Mouse (Mus musculus) forebrain, embryonic 11.5 days (tissue): ENCODE results near the gene Zfp592. TPM values are rescaled to one million over a fixed set of nuclear protein-coding genes. Genes with fewer than 3 reads are reported as not detected.

Experiments used
- ATAC-seq: fragments of 200-750 bp; cut with Nextera tagmentation; replicated peaks from 2 replicates; pipeline ENCODE4 v1.8.0; 2017; ENCODE audit warnings: moderate TSS enrichment; ENCODE audit not compliant: low FRiP score
- DNase-seq: peaks from one replicate; pipeline ENCODE4 v3.0.0-alpha.2; 2017; ENCODE audit warnings: low spot score
- H3K27ac ChIP-seq: fragments of 300-500 bp; sonication (generic); 2 replicates; pipeline ENCODE4 v1.5.1; 2014; ENCODE audit warnings: low read depth, low read length
- H3K27me3 ChIP-seq: fragments of 300-500 bp; sonication (generic); 2 replicates; pipeline ENCODE4 v1.6.1; 2014; ENCODE audit warnings: mild to moderate bottlenecking, low read length, mixed read lengths; ENCODE audit not compliant: control insufficient read depth, insufficient read depth
- H3K36me3 ChIP-seq: fragments of 300-500 bp; sonication (generic); 2 replicates; pipeline ENCODE4 v1.6.1; 2014; ENCODE audit warnings: mild to moderate bottlenecking, low read length, moderate library complexity, mixed read lengths; ENCODE audit not compliant: control insufficient read depth, insufficient read depth
- H3K4me1 ChIP-seq: fragments of 300-500 bp; sonication (generic); replicated peaks from 2 replicates; pipeline ENCODE4 v1.6.1; 2014; ENCODE audit warnings: low read length, mixed read lengths; ENCODE audit not compliant: control insufficient read depth, insufficient read depth
- H3K4me2 ChIP-seq: fragments of 300-500 bp; sonication (generic); 2 replicates; pipeline ENCODE4 v1.6.1; 2014; ENCODE audit warnings: low read depth, mild to moderate bottlenecking, low read length, moderate library complexity, mixed read lengths; ENCODE audit not compliant: severe bottlenecking
- H3K4me3 ChIP-seq: fragments of 300-500 bp; sonication (generic); 2 replicates; pipeline ENCODE4 v1.5.1; 2014; ENCODE audit warnings: low read depth, low read length
- H3K9ac ChIP-seq: fragments of 300-500 bp; sonication (generic); 2 replicates; pipeline ENCODE4 v1.6.1; 2014; ENCODE audit warnings: low read length
- H3K9me3 ChIP-seq: fragments of 300-500 bp; sonication (generic); 2 replicates; pipeline ENCODE4 v1.6.1; 2016; ENCODE audit warnings: low read length, mixed read lengths; ENCODE audit not compliant: control insufficient read depth
- whole genome bisulfite sequencing: fragments of 180-500 bp; shearing (Covaris S2); extraction: QIAGEN DNeasy Blood & Tissue Kit; methylation state at CpG from one replicate; pipeline ENCODE4 v1.1.7; 2014; 5-methylcytosine and 5-hydroxymethylcytosine counted together
- polyA plus RNA-seq: library from polyadenylated mRNA; unstranded; fragments of >200 nt; fragmentation: Nextera tagmentation; extraction: Ambion mirVana; gene quantifications from 2 replicates; pipeline ENCODE4 v1.2.1, GENCODE M21; 2014

The Zfp592 gene
- polyA plus RNA-seq, 1 experiment from 2014 or later = 15.9 TPM

DNA sequence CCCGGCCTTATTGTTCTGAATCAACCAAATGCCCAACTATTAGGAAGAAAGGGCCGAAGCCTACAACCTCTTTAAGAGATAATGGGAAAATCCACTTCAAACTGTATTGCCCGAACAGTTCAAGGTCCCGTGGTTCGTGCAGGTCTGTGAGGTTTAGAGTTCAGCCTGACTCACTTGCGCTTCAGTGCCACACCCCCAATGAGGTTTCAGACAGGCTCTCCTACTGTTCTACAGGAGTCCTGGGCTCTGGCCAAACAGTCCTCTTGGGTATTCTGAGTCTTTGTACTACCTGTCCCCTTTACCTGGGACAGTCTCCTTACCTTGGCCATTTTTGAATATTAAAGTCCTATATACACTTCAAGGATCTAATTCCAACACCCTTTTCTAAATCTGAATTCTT lies 3.2 kb upstream of the Zfp592 start:
- peaks cover 10% of the 10 kb centered on the region; the same call in 1 of the 2 replicates for H3K4me1 ChIP-seq
- no peaks in the 10 kb centered on the region for H3K9me3 ChIP-seq
- no peak overlapping the region for H3K27ac ChIP-seq
- H3K4me2 ChIP-seq = no peak overlapping the region
- 91% methylated on average over 6 of the region's 6 CpGs for WGBS
- H3K36me3 ChIP-seq = no peaks in the 10 kb centered on the region
- H3K9ac ChIP-seq = no peak overlapping the region
- H3K4me3 ChIP-seq = no peak overlapping the region
- no peaks in the 10 kb centered on the region for H3K27me3 ChIP-seq
- ATAC-seq (no peak), DNase-seq (no peak)

DNA sequence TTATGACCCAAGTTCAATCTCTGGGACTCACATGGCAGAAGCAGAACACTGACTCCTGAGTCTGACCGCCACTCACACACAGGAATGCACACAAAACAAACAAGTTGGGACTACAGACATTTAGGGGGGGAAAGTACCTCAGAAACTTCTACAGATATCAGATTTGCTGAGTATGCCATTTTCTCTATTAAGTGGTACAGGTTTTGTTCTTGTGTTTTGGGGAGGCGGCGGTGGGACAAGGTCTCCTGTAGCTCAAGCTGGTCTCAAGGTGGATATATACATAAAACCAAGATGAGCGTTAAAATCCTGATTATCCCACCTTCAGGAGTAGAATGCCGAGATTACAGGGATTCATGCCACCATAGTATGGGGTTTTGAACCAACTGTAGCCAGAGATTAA lies 1.9 kb upstream of the Zfp592 start:
- WGBS = 91% methylated on average over 5 of the region's 5 CpGs
- no peak for ATAC-seq
- Histone ChIP-seq H3K27ac (no peak overlapping the region), H3K9me3 (no peaks in the 10 kb centered on the region), H3K36me3 (no peaks in the 10 kb centered on the region), H3K9ac (no peak overlapping the region), H3K4me3 (no peak overlapping the region), H3K4me1 (peaks cover 10% of the 10 kb centered on the region; the same call in 1 of the 2 replicates), H3K27me3 (no peaks in the 10 kb centered on the region), H3K4me2 (no peak overlapping the region; the same call in 1 of the 2 replicates)
- DNase-seq = no peak

DNA sequence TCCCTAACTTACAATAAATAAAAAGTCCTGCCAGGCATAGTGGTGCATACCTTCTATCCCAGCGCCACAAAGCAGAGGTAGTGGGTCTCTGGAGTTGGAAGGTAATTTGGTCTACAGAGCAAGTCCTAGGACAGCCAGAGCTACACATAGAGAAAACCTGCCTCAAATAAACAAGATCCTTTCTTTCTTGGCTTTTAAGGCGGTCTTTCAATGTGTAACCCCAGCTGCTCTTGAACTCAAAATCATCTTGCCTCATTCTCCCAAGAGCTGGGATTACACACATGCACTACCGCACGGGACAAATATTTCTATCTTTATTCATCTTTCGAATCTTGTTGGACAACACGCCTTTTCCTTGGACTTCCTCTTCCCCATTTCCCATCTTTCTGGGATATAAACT lies 1.4 kb upstream of the Zfp592 start:
- no peaks in the 10 kb centered on the region for H3K27me3 ChIP-seq
- no peak overlapping the region for H3K27ac ChIP-seq
- ATAC-seq (no peak), DNase-seq (no peak)
- peak overlapping the region; percentile 62 for H3K4me3 ChIP-seq
- peaks cover 10% of the 10 kb centered on the region; the same call in 1 of the 2 replicates for H3K4me1 ChIP-seq
- H3K9ac ChIP-seq = peak overlapping the region; percentile 97
- WGBS = 83% methylated on average over 6 of the region's 6 CpGs
- peak overlapping the region; percentile 75 for H3K4me2 ChIP-seq
- no peaks in the 10 kb centered on the region for H3K36me3 ChIP-seq
- no peaks in the 10 kb centered on the region for H3K9me3 ChIP-seq

DNA sequence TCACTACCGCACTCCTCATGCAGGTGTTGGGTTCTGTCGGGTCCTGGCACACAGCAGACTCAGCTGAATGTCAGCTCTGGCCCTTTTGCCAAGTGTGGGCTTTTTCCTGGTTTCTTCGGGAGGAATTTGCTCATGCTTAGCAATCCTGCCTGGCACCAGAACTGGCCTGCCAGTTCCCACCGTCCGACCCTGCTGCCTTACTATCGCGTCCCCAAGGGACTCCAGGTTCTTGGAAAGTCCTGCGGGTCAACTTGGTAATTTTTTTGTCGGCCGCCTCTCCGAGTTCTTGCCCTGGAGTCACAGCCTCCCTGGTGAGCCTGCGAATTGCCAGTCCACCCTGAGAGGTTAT lies 876 bp upstream of the Zfp592 start:
- ATAC-seq = no peak
- peak overlapping the region; percentile 62 for H3K4me3 ChIP-seq
- H3K4me2 ChIP-seq = peak overlapping the region; percentile 75
- 2% methylated on average over 12 of the region's 12 CpGs for WGBS
- H3K27ac ChIP-seq = peak overlapping the region; percentile 91; the same call in 1 of the 2 replicates
- DNase-seq = no peak
- H3K4me1 ChIP-seq = peaks cover 10% of the 10 kb centered on the region; the same call in 1 of the 2 replicates
- peak overlapping the region; percentile 97 for H3K9ac ChIP-seq
- H3K27me3 ChIP-seq = no peaks in the 10 kb centered on the region
- no peaks in the 10 kb centered on the region for H3K36me3 ChIP-seq
- H3K9me3 ChIP-seq = no peaks in the 10 kb centered on the region

DNA sequence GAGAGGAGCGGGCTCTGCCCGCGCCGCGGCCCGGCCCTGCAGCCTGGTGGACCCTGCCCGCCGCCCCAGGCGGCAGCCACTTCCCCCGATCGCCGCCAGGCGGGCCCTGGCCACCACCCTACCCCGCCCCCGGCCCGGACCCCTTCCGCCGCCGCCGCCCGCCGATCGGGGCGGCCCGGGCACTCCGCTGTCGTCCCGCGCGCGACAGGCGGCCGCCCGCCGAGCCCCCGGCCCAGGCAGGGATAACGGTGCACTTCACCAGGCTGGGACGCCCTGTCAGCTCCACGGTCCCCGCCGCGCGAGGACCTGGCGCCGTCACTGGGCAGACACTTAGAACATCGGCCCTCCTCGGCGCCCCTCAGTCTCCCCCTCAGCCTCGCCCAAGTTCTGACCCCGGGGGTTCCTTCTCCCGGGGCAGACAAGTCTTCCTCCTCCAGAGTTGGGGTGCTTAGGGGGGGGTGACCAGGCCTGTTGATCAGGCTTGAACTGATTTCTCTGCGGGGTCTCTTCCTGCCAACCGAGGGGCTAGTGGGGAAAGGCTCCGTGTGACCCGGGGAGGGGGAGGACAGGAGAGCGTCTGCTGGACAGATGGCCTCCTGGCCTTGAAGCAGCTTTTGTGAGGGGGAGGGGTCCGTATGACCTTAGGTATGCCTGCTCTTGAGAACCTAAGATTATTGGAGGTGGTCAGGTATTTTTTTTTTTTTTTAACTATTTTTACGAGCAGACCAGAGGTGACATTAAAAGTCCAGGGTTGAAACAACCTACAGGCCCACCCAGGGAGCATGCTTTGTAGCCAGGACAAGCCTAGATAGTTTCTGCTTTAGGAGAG lies 567 bp downstream of the Zfp592 start:
- no peaks in the 10 kb centered on the region for H3K9me3 ChIP-seq
- 2% methylated on average over 46 of the region's 58 CpGs for WGBS
- peaks cover 10% of the 10 kb centered on the region; the same call in 1 of the 2 replicates for H3K4me1 ChIP-seq
- H3K4me2 ChIP-seq = peak overlapping the region; percentile 75
- no peaks in the 10 kb centered on the region for H3K36me3 ChIP-seq
- H3K4me3 ChIP-seq = peak overlapping the region; percentile 62
- peak overlapping the region; percentile 97 for H3K9ac ChIP-seq
- peak; percentile 92 for ATAC-seq
- H3K27ac ChIP-seq = peak overlapping the region; percentile 91
- H3K27me3 ChIP-seq = no peaks in the 10 kb centered on the region
- DNase-seq = peak; percentile 91

DNA sequence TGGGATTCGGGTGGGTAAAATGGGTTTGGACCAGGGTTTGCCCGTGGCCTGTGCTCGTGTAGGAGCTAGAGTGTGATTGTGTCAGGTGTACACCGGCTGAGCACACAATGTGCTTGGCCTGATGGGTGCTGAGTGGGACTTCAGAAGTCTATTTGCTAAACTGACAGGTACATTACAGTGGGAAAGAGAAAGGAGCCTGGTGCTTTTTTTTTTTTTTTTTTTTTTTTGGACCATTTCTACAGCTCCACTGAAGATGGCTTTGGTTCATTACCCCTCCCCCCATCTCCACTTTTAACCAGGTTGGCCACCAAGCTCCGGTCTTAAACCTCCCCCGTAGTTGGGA lies 1.2 kb downstream of the Zfp592 start:
- no peak overlapping the region for H3K27ac ChIP-seq
- ATAC-seq = no peak
- DNase-seq = no peak

DNA sequence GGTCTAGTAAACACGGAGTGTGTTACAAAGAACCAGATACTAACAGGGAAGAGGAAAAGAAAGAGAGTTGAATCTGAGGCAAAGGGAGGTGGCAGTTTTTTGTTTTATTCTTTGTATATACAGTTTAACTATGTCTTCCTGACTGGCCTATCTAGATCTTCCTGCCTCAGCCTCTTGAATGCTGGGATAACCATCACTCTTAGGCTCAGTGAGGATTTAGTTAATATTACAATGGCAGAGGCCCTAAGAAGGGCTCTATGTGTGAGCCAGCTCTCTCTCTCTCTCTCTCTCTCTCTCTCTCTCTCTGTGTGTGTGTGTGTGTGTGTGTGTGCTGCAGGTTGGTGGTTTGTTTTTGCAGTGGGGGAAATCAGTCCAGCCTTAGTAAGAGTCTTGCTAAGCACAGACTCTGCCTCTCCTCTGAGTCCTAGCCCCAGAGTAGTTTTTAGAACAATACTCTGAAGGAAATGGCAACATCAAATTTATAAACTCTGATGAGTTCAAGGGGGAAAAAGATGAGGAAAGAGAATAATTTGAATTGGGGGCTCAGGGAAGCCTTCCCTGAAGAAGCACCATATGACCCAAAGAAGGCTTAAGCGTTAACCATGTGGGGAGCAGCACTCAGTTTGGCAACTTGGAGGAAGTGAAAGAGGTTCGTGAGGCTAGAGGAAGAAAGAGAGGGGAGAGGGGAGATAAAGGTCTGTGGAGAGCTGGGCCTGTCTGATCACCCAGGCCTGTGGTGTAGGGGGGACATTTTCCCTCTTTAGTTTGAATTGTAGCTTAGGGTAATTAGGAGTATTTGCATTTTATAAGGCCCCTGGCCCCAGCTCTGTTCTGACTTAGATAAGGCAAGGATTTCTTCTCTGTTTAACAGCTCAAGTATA lies 2.0 kb downstream of the Zfp592 start:
- Histone ChIP-seq H3K4me2 (no peak overlapping the region), H3K27me3 (no peaks in the 10 kb centered on the region), H3K9ac (no peak overlapping the region), H3K27ac (no peak overlapping the region), H3K36me3 (no peaks in the 10 kb centered on the region), H3K9me3 (no peaks in the 10 kb centered on the region), H3K4me3 (no peak overlapping the region), H3K4me1 (peaks cover 10% of the 10 kb centered on the region; the same call in 1 of the 2 replicates)
- DNase-seq (no peak), ATAC-seq (no peak)
- 71% methylated on average over 3 of the region's 3 CpGs for WGBS

More for the DNA sequence above, 1.2 kb downstream of the Zfp592 start:
- H3K27me3 ChIP-seq = no peaks in the 10 kb centered on the region
- peak overlapping the region; percentile 97 for H3K9ac ChIP-seq
- H3K4me3 ChIP-seq = peak overlapping the region; percentile 62
- H3K4me1 ChIP-seq = peaks cover 10% of the 10 kb centered on the region; the same call in 1 of the 2 replicates
- peak overlapping the region; percentile 75 for H3K4me2 ChIP-seq
- no peaks in the 10 kb centered on the region for H3K9me3 ChIP-seq
- no peaks in the 10 kb centered on the region for H3K36me3 ChIP-seq
- WGBS = 45% methylated on average over 6 of the region's 6 CpGs

DNA sequence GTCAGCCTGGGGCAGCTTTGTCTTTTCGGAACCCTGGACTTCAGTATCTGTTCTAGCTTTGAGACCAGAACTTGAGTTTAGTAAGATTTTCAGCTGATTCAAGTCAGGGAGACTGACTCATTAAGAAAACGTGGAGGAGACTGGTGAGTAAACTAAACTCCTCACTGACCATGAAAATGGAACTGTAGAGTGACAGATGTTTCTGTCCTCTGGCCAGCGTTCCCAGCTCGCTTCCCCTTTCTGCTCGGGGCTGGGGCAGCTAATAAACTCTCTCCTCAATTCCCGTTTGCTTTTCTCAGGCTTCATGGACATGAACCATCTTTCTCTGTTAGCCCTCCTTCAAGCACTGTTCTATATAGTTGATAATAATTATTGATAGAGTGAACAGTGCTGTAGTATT lies 4.3 kb downstream of the Zfp592 start:
- no peak for ATAC-seq
- no peak overlapping the region for H3K4me2 ChIP-seq

More for the DNA sequence above, 4.3 kb downstream of the Zfp592 start:
- Histone ChIP-seq H3K27ac (no peak overlapping the region), H3K36me3 (no peaks in the 10 kb centered on the region), H3K9me3 (no peaks in the 10 kb centered on the region), H3K9ac (no peak overlapping the region), H3K4me1 (peaks cover 3% of the 10 kb centered on the region; the same call in 1 of the 2 replicates), H3K27me3 (no peaks in the 10 kb centered on the region), H3K4me3 (no peak overlapping the region)
- WGBS = 82% methylated on average over 6 of the region's 6 CpGs
- DNase-seq = no peak
